Mouse (Mus musculus) kidney, postnatal 0 days (tissue): ENCODE results near the gene Fmnl2. TPM values are rescaled to one million over a fixed set of nuclear protein-coding genes. Genes with fewer than 3 reads are reported as not detected.
A peak's percentile ranks its signal among the peaks of the same experiment; 100 is the strongest.

ENCODE experiments used
- ATAC-seq: fragments of 200-750 bp; cut with Nextera tagmentation; replicated peaks from 2 replicates; pipeline ENCODE4 v1.8.0; 2017; ENCODE audit warnings: low read depth, moderate number of reproducible peaks, moderate TSS enrichment, moderate library complexity; ENCODE audit not compliant: low FRiP score
- DNase-seq: peaks from one replicate; pipeline ENCODE4 v3.0.0-alpha.2; 2016; ENCODE audit warnings: low spot score
- H3K27ac ChIP-seq: fragments of 300-500 bp; sonication (generic); 2 replicates; pipeline ENCODE4 v1.5.1; 2014; ENCODE audit warnings: mild to moderate bottlenecking
- H3K27me3 ChIP-seq: fragments of 300-500 bp; sonication (generic); 2 replicates; pipeline ENCODE4 v1.6.1; 2014; ENCODE audit warnings: low read length, mixed read lengths; ENCODE audit not compliant: insufficient read depth
- H3K36me3 ChIP-seq: fragments of 300-500 bp; sonication (generic); 2 replicates; pipeline ENCODE4 v1.6.1; 2014; ENCODE audit warnings: low read length, mixed read lengths; ENCODE audit not compliant: insufficient read depth
- H3K4me1 ChIP-seq: fragments of 300-500 bp; sonication (generic); replicated peaks from 2 replicates; pipeline ENCODE4 v1.6.1; 2014; ENCODE audit warnings: antibody characterized with exemption, low read length, mixed read lengths; ENCODE audit not compliant: insufficient read depth
- H3K4me2 ChIP-seq: fragments of 300-500 bp; sonication (generic); 2 replicates; pipeline ENCODE4 v1.6.1; 2014; ENCODE audit warnings: mild to moderate bottlenecking, low read length, moderate library complexity, mixed read lengths
- H3K4me3 ChIP-seq: fragments of 300-500 bp; sonication (generic); replicated peaks from 2 replicates; pipeline ENCODE4 v1.5.1; 2014; ENCODE audit warnings: low read depth, low read length
- H3K9ac ChIP-seq: fragments of 300-500 bp; sonication (generic); 2 replicates; pipeline ENCODE4 v1.6.1; 2014; ENCODE audit warnings: low read depth, low read length
- H3K9me3 ChIP-seq: fragments of 300-500 bp; sonication (generic); replicated peaks from 2 replicates; pipeline ENCODE4 v1.6.1; 2016; ENCODE audit warnings: low read length, inconsistent platforms, mixed read lengths
- CTCF ChIP-seq: IDR thresholded peaks from 2 replicates; pipeline ENCODE4 v1.5.1; 2016; ENCODE audit warnings: antibody characterized with exemption, low read depth, mild to moderate bottlenecking, moderate library complexity
- WGBS: fragments of 180-500 bp; shearing (Covaris S2); extraction: QIAGEN DNeasy Blood & Tissue Kit; methylation state at CpG from one replicate; pipeline ENCODE4 v1.1.7; 2014; 5-methylcytosine and 5-hydroxymethylcytosine counted together
- polyA plus RNA-seq: library from polyadenylated mRNA; unstranded; fragments of >200 nt; fragmentation: Nextera tagmentation; extraction: Ambion mirVana; gene quantifications from 2 replicates; pipeline ENCODE4 v1.2.1, GENCODE M21; 2015

Gene Fmnl2
- polyA plus RNA-seq, 1 experiment from 2014 or later = 8.5 TPM

DNA sequence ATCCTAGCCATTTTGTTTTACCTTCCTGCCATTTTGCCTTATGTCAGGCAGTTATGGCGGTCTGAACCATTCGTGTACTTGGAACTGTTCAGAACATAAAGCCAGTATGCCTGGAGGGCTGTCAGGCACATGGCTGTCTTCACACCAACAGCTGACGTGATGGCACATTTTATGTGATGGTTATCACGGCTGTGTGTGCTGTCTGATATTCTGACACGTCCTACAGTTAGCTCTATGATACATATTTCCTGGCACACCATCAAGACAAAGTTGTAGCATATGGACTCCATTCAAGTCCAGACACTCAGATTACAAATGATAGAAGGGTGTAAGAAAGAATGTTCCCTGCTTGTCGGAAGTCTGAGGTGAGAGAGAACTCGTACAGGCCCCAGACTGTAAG lies 248.4 kb downstream of the Fmnl2 start:
- WGBS = 82% methylated on average over 7 of the region's 7 CpGs
- Histone ChIP-seq H3K27me3 (no peaks in the 10 kb centered on the region), H3K9me3 (no peaks in the 10 kb centered on the region), H3K36me3 (peaks cover 46% of the 10 kb centered on the region; the same call in 1 of the 2 replicates), H3K9ac (no peak overlapping the region), H3K27ac (no peak overlapping the region), H3K4me1 (no peaks in the 10 kb centered on the region), H3K4me2 (no peak overlapping the region), H3K4me3 (no peak overlapping the region)
- no peak for TF ChIP-seq CTCF
- no peak for DNase-seq
- no peak for ATAC-seq

DNA sequence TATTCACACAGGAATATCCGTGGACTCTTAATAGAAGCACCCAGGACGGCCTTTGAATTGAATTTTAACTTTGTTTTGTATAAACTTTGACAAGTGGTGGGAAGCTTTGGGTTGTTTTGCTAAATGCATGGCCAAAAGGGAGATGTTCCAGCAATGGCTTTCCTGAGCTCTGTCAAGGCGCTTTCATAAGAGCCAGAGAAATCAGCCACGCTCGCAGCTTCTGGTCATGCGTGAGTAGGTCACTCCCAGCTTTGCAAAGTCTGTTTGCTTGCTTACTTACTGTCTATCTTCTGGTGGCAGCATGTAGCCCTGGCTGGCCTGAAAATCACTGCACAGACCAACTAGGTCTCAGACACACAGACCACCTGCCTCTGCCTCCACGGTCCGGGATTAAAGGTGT lies 248.8 kb downstream of the Fmnl2 start:
- no peaks in the 10 kb centered on the region for H3K9me3 ChIP-seq
- no peak overlapping the region for H3K9ac ChIP-seq
- no peaks in the 10 kb centered on the region for H3K4me1 ChIP-seq
- H3K4me2 ChIP-seq = no peak overlapping the region
- no peak overlapping the region for H3K27ac ChIP-seq
- no peaks in the 10 kb centered on the region for H3K27me3 ChIP-seq
- 78% methylated on average over 8 of the region's 8 CpGs for WGBS
- TF ChIP-seq CTCF = no peak
- ATAC-seq (no peak), DNase-seq (no peak)
- peaks cover 46% of the 10 kb centered on the region; the same call in 1 of the 2 replicates for H3K36me3 ChIP-seq
- no peak overlapping the region for H3K4me3 ChIP-seq

GRCm38 (mm10) chr2:53108547-53108946 lies 250.9 kb downstream of the Fmnl2 start:
- Histone ChIP-seq H3K4me1 (no peaks in the 10 kb centered on the region), H3K36me3 (peaks cover 37% of the 10 kb centered on the region), H3K27ac (no peak overlapping the region), H3K4me3 (no peak overlapping the region), H3K27me3 (no peaks in the 10 kb centered on the region), H3K9me3 (no peaks in the 10 kb centered on the region), H3K9ac (no peak overlapping the region), H3K4me2 (no peak overlapping the region)
- 88% methylated on average over 5 of the region's 5 CpGs for WGBS
- no peak for DNase-seq
- no peak for ATAC-seq
- TF ChIP-seq CTCF = no peak

DNA sequence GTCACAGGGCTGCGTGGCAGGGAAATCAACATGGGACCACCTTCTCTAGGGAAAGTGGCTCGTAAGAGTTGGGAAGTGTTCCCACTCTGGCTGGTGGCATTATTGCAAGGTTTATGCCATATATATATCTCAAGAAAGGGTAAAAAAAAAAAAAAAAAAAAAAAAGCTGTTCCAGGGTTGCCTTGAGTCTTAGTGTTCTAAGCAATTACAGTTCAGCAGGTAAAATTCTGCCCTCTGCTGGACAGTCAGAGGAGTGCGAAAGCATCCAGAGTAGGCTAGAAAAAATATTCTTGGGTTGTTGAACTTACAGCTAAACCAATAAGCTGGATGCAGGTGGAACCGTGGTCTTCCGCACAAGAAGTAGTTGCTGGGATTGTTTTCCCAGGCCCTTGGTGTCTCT lies 264.1 kb downstream of the Fmnl2 start:
- Histone ChIP-seq H3K27ac (no peak overlapping the region), H3K9me3 (no peaks in the 10 kb centered on the region), H3K27me3 (no peaks in the 10 kb centered on the region), H3K9ac (no peak overlapping the region), H3K36me3 (peaks cover 39% of the 10 kb centered on the region), H3K4me3 (no peak overlapping the region), H3K4me2 (no peak overlapping the region), H3K4me1 (no peaks in the 10 kb centered on the region)
- 68% methylated on average over 5 of the region's 5 CpGs for WGBS
- peak; percentile 81 for TF ChIP-seq CTCF
- DNase-seq (peak; percentile 71), ATAC-seq (no peak; the same call in 1 of the 2 replicates)

DNA sequence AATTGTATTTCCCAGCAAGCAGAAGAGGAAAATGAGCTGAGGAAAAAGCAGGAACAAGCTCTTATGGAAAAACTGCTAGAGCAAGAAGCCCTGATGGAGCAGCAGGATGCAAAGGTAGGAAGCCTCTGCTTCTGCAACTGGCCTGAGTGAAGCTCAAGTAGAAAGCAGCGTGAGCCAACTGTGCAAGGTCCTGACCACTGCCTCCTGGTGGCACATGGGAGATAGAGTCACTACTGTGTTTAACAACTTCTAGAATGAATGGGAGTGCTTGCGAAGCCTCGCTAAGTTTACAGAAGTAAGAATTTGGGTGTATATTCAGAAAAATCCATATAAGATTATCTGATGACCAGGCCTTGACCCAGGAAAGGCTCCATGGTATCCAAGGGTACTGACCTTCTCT lies 268.3 kb downstream of the Fmnl2 start:
- no peaks in the 10 kb centered on the region for H3K27me3 ChIP-seq
- no peak overlapping the region for H3K4me3 ChIP-seq
- WGBS = 87% methylated on average over 3 of the region's 3 CpGs
- H3K27ac ChIP-seq = no peak overlapping the region
- no peak for ATAC-seq
- TF ChIP-seq CTCF = peak; percentile 54
- no peaks in the 10 kb centered on the region for H3K4me1 ChIP-seq
- H3K36me3 ChIP-seq = peaks cover 32% of the 10 kb centered on the region
- peak; percentile 33 for DNase-seq
- H3K9ac ChIP-seq = no peak overlapping the region
- H3K4me2 ChIP-seq = no peak overlapping the region
- H3K9me3 ChIP-seq = no peaks in the 10 kb centered on the region

DNA sequence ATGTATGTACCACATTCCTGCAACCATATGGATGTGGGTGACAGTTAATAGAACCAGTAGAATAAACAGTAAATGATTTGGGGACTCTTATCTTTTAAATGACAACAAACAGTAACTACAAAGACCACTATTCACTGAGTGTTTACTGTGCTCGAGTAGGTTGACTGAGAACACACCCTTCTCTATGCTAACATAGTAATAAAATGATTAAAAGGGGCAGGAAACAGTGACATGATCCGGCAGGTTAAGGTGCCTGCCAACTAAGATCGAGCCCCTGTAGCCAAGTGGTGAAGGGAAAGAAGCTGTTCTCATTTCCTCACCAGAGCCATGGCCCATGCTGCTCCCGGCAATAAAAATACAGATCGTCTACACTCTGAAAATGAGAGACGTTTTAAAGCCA lies 271.4 kb downstream of the Fmnl2 start:
- no peak overlapping the region for H3K4me2 ChIP-seq
- no peak for TF ChIP-seq CTCF
- 54% methylated on average over 6 of the region's 6 CpGs for WGBS
- H3K27ac ChIP-seq = no peak overlapping the region
- H3K36me3 ChIP-seq = peaks cover 30% of the 10 kb centered on the region
- DNase-seq (no peak), ATAC-seq (no peak)
- no peaks in the 10 kb centered on the region for H3K9me3 ChIP-seq
- no peaks in the 10 kb centered on the region for H3K27me3 ChIP-seq
- no peak overlapping the region for H3K9ac ChIP-seq
- H3K4me1 ChIP-seq = no peaks in the 10 kb centered on the region
- H3K4me3 ChIP-seq = no peak overlapping the region

DNA sequence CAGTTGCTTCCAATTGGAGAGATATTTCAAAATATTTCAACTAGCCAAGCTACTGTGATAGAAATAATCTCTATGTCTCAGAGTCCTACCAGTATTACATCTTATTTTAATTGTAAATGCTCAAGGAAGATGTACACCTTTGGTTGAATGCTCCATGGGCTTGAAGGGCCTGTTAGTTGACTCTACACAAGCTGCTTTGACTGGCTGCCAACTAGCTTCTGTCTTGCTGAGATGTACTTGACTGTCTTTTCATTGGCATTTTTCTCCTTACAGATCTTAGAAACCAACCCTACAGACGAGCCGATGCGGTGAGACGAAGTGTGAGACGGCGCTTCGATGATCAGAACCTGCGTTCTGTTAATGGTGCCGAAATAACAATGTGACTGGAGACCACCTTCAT lies 273.9 kb downstream of the Fmnl2 start:
- DNase-seq (no peak), ATAC-seq (no peak)
- H3K9me3 ChIP-seq = no peaks in the 10 kb centered on the region
- no peak overlapping the region for H3K4me3 ChIP-seq
- H3K4me1 ChIP-seq = no peaks in the 10 kb centered on the region
- 93% methylated on average over 9 of the region's 9 CpGs for WGBS
- no peak overlapping the region for H3K9ac ChIP-seq
- no peak for TF ChIP-seq CTCF
- H3K4me2 ChIP-seq = no peak overlapping the region
- no peak overlapping the region for H3K27ac ChIP-seq
- no peaks in the 10 kb centered on the region for H3K27me3 ChIP-seq
- peaks cover 13% of the 10 kb centered on the region for H3K36me3 ChIP-seq
